7 mouse cellular contexts compared by ENCODE assay signal in genomic region chr17:29660762-29661391, GRCm38 (mm10). TPM values are rescaled to one million over a fixed set of nuclear protein-coding genes. Genes with fewer than 3 reads are reported as not detected.
DNase-seq lines count a peak whose midpoint lies in the region; ATAC-seq and TF ChIP-seq lines count a peak whose summit lies in the region.

No protein-coding gene starts in this region.

- H3K27me3 ChIP-seq in lung, embryonic 14.5 days (ENCODE audit: insufficient read depth, low read length) = no peaks in the 10 kb centered on the region
- H3K27me3 ChIP-seq in forebrain, embryonic 14.5 days (replicated peaks; ENCODE audit: control insufficient read depth, insufficient read depth, low read length) = no peaks in the 10 kb centered on the region
- no peaks in the 10 kb centered on the region for H3K27me3 ChIP-seq in liver, embryonic 14.5 days (ENCODE audit: control insufficient read depth, insufficient read depth, low read length)

- ATAC-seq in lung, embryonic 14.5 days (ENCODE audit: insufficient read depth) = peak; percentile 78
- peak; percentile 75; the same call in 1 of the 2 replicates for ATAC-seq in forebrain, embryonic 14.5 days
- peak; percentile 62 for ATAC-seq in liver, embryonic 14.5 days (ENCODE audit: insufficient read depth)
- ATAC-seq in frontal cortex, adult (ENCODE audit: low TSS enrichment) = no peak; the same call in 1 of the 2 replicates

- peak overlapping the region; percentile 92 for H3K4me3 ChIP-seq in lung, embryonic 14.5 days (ENCODE audit: low read depth, low read length)
- peak overlapping the region; percentile 66 for H3K4me3 ChIP-seq in forebrain, embryonic 14.5 days (ENCODE audit: low read depth, low read length)
- H3K4me3 ChIP-seq in liver, embryonic 14.5 days (ENCODE audit: insufficient read depth in 1 of 2, low read depth in 2 of 2, low read length in 2 of 2) = peak overlapping the region; percentile 84 to 98

- DNase-seq in lung, embryonic 14.5 days = peak; percentile 41
- no peak for DNase-seq in lung, postnatal 36 days
- peak; percentile 47 for DNase-seq in brain, adult 2 months (ENCODE audit: low read depth, low spot score)
- DNase-seq in forebrain, embryonic 14.5 days (ENCODE audit: low spot score) = peak; percentile 16
- DNase-seq in liver, embryonic 14.5 days (ENCODE audit: low read depth in 3 of 3, low spot score in 3 of 3) = peak in 1 of 3 experiments; percentile 19
- peak; percentile 48 for DNase-seq in testis, postnatal 10 days (ENCODE audit: low spot score)

- no peaks in the 10 kb centered on the region for H3K9me3 ChIP-seq in lung, embryonic 14.5 days (ENCODE audit: low read depth, low read length)
- H3K9me3 ChIP-seq in forebrain, embryonic 14.5 days (replicated peaks; ENCODE audit: control insufficient read depth, low read length) = no peaks in the 10 kb centered on the region
- H3K9me3 ChIP-seq in liver, embryonic 14.5 days (ENCODE audit: control insufficient read depth, low read length) = no peaks in the 10 kb centered on the region

- H3K9ac ChIP-seq in lung, embryonic 14.5 days = peak overlapping the region; percentile 95
- H3K9ac ChIP-seq in forebrain, embryonic 14.5 days (ENCODE audit: low read length) = peak overlapping the region; percentile 84
- H3K9ac ChIP-seq in liver, embryonic 14.5 days (replicated peaks) = peak overlapping the region; percentile 99

- peaks cover 24% of the 10 kb centered on the region; the same call in 1 of the 2 replicates for H3K36me3 ChIP-seq in lung, embryonic 14.5 days (ENCODE audit: insufficient read depth)
- H3K36me3 ChIP-seq in forebrain, embryonic 14.5 days (ENCODE audit: control insufficient read depth, insufficient read depth, low read length) = peaks cover 12% of the 10 kb centered on the region
- H3K36me3 ChIP-seq in liver, embryonic 14.5 days (replicated peaks; ENCODE audit: control insufficient read depth, insufficient read depth, low read depth) = peaks cover 23% of the 10 kb centered on the region

- no peak for TF ChIP-seq EP300 in liver, embryonic 14.5 days (IDR thresholded peaks at IDR 0.05; ENCODE audit: low read depth)

- peak overlapping the region; percentile 90 for H3K27ac ChIP-seq in lung, embryonic 14.5 days (ENCODE audit: low read depth)
- H3K27ac ChIP-seq in forebrain, embryonic 14.5 days (ENCODE audit: low read depth, low read length) = peak overlapping the region; percentile 85
- H3K27ac ChIP-seq in liver, embryonic 14.5 days = peak overlapping the region; percentile 98

- H3K4me2 ChIP-seq in lung, embryonic 14.5 days = peak overlapping the region; percentile 74
- peak overlapping the region; percentile 87 for H3K4me2 ChIP-seq in forebrain, embryonic 14.5 days (ENCODE audit: low read length)
- H3K4me2 ChIP-seq in liver, embryonic 14.5 days (ENCODE audit: low read depth) = peak overlapping the region; percentile 95

- H3K4me1 ChIP-seq in lung, embryonic 14.5 days (ENCODE audit: insufficient read depth) = no peaks in the 10 kb centered on the region; the same call in 1 of the 2 replicates
- peaks cover 5% of the 10 kb centered on the region; the same call in 1 of the 2 replicates for H3K4me1 ChIP-seq in forebrain, embryonic 14.5 days (ENCODE audit: control insufficient read depth, insufficient read depth, low read length)
- peaks cover 19 to 27% of the 10 kb centered on the region in 2 experiments for H3K4me1 ChIP-seq in liver, embryonic 14.5 days (replicated peaks; ENCODE audit: control insufficient read depth in 2 of 2, insufficient read depth in 2 of 2, low read length in 1 of 2)

- no peak for TF ChIP-seq CTCF in lung, embryonic 14.5 days (IDR thresholded peaks at IDR 0.05; ENCODE audit: low read depth)
- TF ChIP-seq CTCF in liver, embryonic 14.5 days (IDR thresholded peaks at IDR 0.05; ENCODE audit: low read depth) = 0 out of 2 replicates have a peak, but pooled peaks have one; percentile 7

- under 1% methylated on average over 39 of the region's 41 CpGs for WGBS in lung, embryonic 14.5 days
- WGBS in forebrain, embryonic 14.5 days = under 1% methylated on average over 30 of the region's 41 CpGs
- under 1% methylated on average over 41 of the region's 41 CpGs for WGBS in liver, embryonic 14.5 days (ENCODE audit: insufficient replicate concordance)

RNA-seq across cellular contexts. Expression of gene Cmtr1, which starts 0.5 kb away (rescaled TPM):
- polyA plus RNA-seq in lung, embryonic 14.5 days (2014; fragmentation: Nextera tagmentation; extraction: Ambion mirVana) = 112 and 114 TPM in 2 replicates
- 116 and 138 TPM in 2 replicates for polyA plus RNA-seq in forebrain, embryonic 14.5 days (2014; fragmentation: Nextera tagmentation; extraction: Ambion mirVana)
- 14.9 and 16.1 TPM in 2 replicates for polyA plus RNA-seq in liver, embryonic 14.5 days (2012; rRNA removed)
- polyA plus RNA-seq in liver, embryonic 14.5 days (2014; fragmentation: Nextera tagmentation; extraction: Ambion mirVana) = 55.9 and 66.0 TPM in 2 replicates

RNA-seq across cellular contexts. Expression of gene Gm28043, which starts 46.2 kb away (rescaled TPM):
- 3.0 and 3.4 TPM in 2 replicates for polyA plus RNA-seq in lung, embryonic 14.5 days (2014; fragmentation: Nextera tagmentation; extraction: Ambion mirVana)
- 1.9 and 2.4 TPM in 2 replicates for polyA plus RNA-seq in forebrain, embryonic 14.5 days (2014; fragmentation: Nextera tagmentation; extraction: Ambion mirVana)
- polyA plus RNA-seq in liver, embryonic 14.5 days (2012; rRNA removed) = 1.0 and 1.4 TPM in 2 replicates
- 0.38 and 1.1 TPM in 2 replicates for polyA plus RNA-seq in liver, embryonic 14.5 days (2014; fragmentation: Nextera tagmentation; extraction: Ambion mirVana)

RNA-seq across cellular contexts. Expression of gene Rnf8, which starts 46.3 kb away (rescaled TPM):
- polyA plus RNA-seq in lung, embryonic 14.5 days (2014; fragmentation: Nextera tagmentation; extraction: Ambion mirVana) = 68.8 and 72.1 TPM in 2 replicates
- 89.7 and 96.7 TPM in 2 replicates for polyA plus RNA-seq in forebrain, embryonic 14.5 days (2014; fragmentation: Nextera tagmentation; extraction: Ambion mirVana)
- 11.5 and 23.7 TPM in 2 replicates for polyA plus RNA-seq in liver, embryonic 14.5 days (2012; rRNA removed)
- 35.9 and 40.4 TPM in 2 replicates for polyA plus RNA-seq in liver, embryonic 14.5 days (2014; fragmentation: Nextera tagmentation; extraction: Ambion mirVana)

RNA-seq across cellular contexts. Expression of gene Ccdc167, which starts 56.0 kb away (rescaled TPM):
- 18.2 and 18.4 TPM in 2 replicates for polyA plus RNA-seq in lung, embryonic 14.5 days (2014; fragmentation: Nextera tagmentation; extraction: Ambion mirVana)
- 12.8 and 14.0 TPM in 2 replicates for polyA plus RNA-seq in forebrain, embryonic 14.5 days (2014; fragmentation: Nextera tagmentation; extraction: Ambion mirVana)
- 3.8 and 7.6 TPM in 2 replicates for polyA plus RNA-seq in liver, embryonic 14.5 days (2012; rRNA removed)
- 10.1 TPM in 2 replicates for polyA plus RNA-seq in liver, embryonic 14.5 days (2014; fragmentation: Nextera tagmentation; extraction: Ambion mirVana)
